Mouse (Mus musculus) lung, adult 2 months (tissue): ENCODE measurements around the gene Cdk14.

Source experiments
- CTCF ChIP-seq: fragments of 200-500 bp; IDR thresholded peaks from 2 replicates; pipeline ENCODE4 v1.5.1; 2011; ENCODE audit warnings: mild to moderate bottlenecking, low read length, control low read depth; ENCODE audit not compliant: insufficient read depth
- POLR2A ChIP-seq: fragments of 200-500 bp; IDR thresholded peaks from 2 replicates; pipeline ENCODE4 v1.6.1; 2011; ENCODE audit warnings: low read depth, mild to moderate bottlenecking, control low read depth, low read length, borderline replicate concordance; ENCODE audit errors: extremely low read depth

- TF ChIP-seq CTCF (no peak), POLR2A (no peak)
Observed at GRCm38 (mm10) chr5:4861592-4861991, 558.5 kb downstream of the Cdk14 start.
